Mouse (Mus musculus) brain, embryonic 14.5 days (tissue): ENCODE data around the gene Srr.
A peak's percentile ranks its signal among the peaks of the same experiment; 100 is the strongest.

ENCODE experiments used
- CTCF ChIP-seq: fragments of 200-500 bp; IDR thresholded peaks from 2 replicates; pipeline ENCODE4 v1.5.1; 2012; ENCODE audit warnings: inconsistent platforms, mild to moderate bottlenecking, moderate library complexity, borderline replicate concordance; ENCODE audit not compliant: insufficient read depth, insufficient read length; ENCODE audit errors: extremely low read depth
- POLR2A ChIP-seq: fragments of 200-500 bp; IDR thresholded peaks from 2 replicates; pipeline ENCODE4 v1.6.1; 2012; ENCODE audit warnings: mild to moderate bottlenecking, inconsistent platforms, borderline replicate concordance; ENCODE audit not compliant: poor library complexity, insufficient read depth, insufficient read length, severe bottlenecking; ENCODE audit errors: extremely low read depth

DNA sequence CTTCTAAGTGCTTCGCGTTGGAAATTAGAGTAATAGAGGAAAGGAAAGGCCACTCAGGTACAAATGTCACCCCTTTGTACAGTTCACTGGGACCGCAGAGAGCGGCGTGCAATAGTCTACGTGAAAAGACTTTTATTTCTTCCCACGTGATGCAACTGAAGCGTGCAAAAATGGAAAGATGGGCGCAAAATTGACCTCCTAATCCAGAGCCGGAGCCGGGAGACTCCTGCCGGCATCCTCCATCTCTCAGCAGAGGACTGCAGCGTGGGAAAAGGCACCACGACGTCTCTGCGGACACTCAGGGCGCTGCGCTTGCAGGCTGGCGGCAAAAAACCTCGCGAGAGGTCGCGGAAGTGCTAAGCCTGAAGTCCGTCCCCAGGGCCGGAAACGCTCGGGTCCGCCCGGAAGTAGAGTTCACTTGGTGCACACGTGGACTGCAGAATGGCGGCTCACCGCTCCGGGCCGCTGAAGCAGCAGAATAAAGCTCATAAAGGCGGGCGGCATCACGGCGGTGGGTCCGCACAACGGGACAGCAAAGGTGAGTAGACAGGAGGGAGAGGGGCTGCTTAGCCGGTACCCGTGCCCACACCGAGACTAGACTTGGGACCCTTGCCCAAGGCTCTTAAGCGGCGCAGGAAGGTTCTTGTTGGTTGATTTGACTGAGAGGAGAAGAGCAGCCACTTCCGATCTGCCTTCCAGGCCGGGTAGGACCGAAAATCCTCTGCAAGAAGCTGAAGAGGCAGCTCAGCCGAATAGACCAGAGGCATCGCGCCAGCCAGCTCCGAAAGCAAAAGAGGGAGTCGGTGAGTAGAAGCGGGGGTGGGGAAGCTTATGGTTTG lies 27.9 kb downstream of the Srr start, which contains the start of gene Tsr1:
- TF ChIP-seq CTCF = no peak
- TF ChIP-seq POLR2A = peak; percentile 26; the same call in 1 of the 2 replicates
